Mouse (Mus musculus): ENCODE measurements around the gene Mcm6. TPM values are rescaled to one million over a fixed set of nuclear protein-coding genes. Genes with fewer than 3 reads are reported as not detected.

Gene Mcm6
- 10 to 100 TPM; 59.2 to 70.1 TPM for total RNA-seq (2023)

DNA sequence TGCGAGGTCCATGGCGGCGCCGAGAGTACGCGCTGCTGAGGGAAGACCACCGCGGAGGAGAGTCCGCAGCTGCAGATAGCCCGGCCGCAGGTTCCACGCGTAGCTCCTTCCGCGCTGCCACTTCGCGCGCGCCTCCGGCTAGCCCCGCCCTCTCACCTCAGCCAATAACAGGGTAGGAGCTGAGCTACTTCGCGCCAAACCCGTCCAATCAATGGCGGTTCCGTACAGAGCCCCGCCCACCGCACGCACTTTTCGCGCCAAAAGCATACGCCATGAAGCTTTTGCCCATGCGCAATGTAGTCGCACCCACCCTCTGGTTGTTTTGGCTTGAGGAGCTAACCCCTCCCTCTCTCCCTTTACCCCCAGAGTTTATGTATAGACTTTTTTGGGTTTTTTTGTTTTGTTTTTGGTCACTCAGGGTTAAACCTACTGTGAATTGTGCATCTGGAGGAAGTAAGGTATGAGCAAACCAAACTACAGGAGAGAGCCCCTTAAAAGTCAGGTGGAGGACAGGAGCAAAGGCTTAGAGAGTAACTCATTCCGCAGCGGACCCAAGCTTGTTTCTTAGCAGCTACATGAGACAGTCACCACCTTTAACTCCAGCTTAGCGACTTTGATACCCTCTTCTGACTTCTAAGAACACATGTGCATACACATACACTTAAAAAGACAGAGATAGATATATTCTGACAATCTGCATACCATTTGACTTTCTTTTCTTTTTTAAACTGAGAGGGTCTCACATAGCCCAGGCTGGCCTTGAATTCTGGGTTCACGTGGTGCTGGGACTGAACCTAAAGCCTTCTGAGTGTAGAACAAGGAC, at the start of gene Mcm6:
Gene Mcm6 (minus strand): TSS at position 111 of the 823 bp plus-strand sequence.

GRCm38 (mm10) chr1:128328218-128328617, 31.2 kb downstream of the Mcm6 start, which contains the start of gene Lct:
TSS of gene Lct (minus strand) at chr1:128328318.

Other genes with a start within 250 kb of the Mcm6 start
- gene Ubxn4, start 115.7 kb downstream of the Mcm6 start, total RNA-seq (2023) = 10 to 100 TPM; 93.5 to 98.9 TPM
- gene Lct, start 31.3 kb downstream of the Mcm6 start, total RNA-seq (2023) = under 1 TPM; 0.12 to 0.24 TPM
- gene Dars, start 57.7 kb upstream of the Mcm6 start, total RNA-seq (2023) = 10 to 100 TPM; 65.4 to 67.4 TPM
- 10 to 100 TPM; 60.9 to 86.2 TPM for gene Cxcr4, start 232.6 kb upstream of the Mcm6 start, total RNA-seq (2023)